Mouse (Mus musculus) cerebellum, adult 18-20 months (tissue): Measurements from ENCODE around the gene Alpi.
A peak's percentile ranks its signal among the peaks of the same experiment; 100 is the strongest.

ENCODE experiments used
- DNase-seq, 2 experiments: peaks; one replicate each; pipeline ENCODE4 v3.0.0; 2021

Alpi gene

GRCm38 (mm10) chr1:87101411-87101810 lies at the start of gene Alpi:
Alpi (minus strand) TSS chr1:87101606.
- DNase-seq, result no peak

DNA sequence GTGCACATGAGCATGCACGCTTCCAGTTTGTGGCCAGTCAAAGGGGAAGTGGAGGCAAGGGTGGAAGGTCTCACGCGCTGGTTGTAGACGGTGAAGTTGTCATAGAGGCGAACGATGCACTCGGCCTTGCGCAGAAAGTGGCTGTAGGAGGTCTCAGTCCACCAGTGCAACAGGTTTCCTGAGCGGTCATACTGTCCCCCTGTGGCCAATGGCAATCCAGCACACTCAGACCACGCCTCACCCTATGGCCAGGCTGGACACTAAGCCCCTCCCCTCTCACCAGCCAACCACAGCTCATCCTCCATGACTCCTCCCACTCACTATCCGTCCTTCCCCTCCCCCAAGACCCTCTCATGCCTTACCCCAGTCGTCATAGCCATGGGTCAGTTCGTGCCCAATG lies 48.0 kb upstream of the Alpi start:
- DNase-seq, result no peak

GRCm38 (mm10) chr1:87143141-87143540 lies 41.7 kb upstream of the Alpi start:
- no peak for DNase-seq

- DNase-seq, result no peak
These were observed 41.0 kb upstream of the Alpi start for GRCm38 (mm10) chr1:87142456-87142855.

DNA sequence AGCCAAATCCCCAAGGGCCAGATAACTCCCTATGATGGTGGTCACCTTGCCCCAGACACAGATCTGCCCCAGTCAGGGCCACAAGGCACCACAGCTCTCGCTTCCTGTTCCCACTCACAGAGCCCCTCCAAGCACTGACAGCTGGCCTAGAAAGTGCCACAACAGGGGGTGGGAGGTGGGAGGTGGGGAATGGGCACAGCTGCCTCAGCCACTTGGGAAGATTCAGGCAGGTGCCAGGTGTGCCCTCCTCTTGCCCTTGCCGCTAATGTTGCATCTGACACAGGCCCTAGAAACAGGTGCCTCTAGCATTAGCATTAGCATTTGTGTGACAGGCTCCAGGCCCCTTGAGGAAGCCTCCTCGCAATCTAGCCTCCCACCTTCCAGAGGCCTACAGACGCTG lies 40.1 kb upstream of the Alpi start:
- DNase-seq, result no peak

GRCm38 (mm10) chr1:87131803-87132202 lies 30.4 kb upstream of the Alpi start:
- DNase-seq, result no peak

GRCm38 (mm10) chr1:87127206-87128030 lies 26.0 kb upstream of the Alpi start:
- DNase-seq, result peak; percentile 10 to 12

DNA sequence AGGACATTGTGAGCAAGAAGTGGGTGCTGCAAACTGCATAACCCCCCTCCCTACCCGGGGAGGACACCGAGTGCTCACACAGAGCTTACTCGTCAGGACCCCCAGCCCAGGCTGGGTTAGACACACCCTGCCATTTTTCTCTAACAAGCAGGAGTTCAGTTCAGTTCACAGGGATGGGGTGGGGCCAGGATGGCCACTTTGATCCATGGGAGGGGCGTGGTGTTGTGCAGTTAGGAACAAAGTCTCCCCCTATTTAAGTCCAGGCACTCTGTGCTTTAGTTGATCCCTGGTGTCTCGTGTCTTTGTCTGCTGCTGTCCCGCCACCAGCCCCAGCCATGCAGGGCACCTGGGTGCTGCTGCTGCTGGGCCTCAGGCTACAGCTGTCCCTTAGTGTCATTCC lies 23.3 kb upstream of the Alpi start, which contains the start of gene Akp3:
TSS of gene Akp3 (plus strand) at position 301 of the 400 bp plus-strand sequence.
- DNase-seq, result no peak

DNA sequence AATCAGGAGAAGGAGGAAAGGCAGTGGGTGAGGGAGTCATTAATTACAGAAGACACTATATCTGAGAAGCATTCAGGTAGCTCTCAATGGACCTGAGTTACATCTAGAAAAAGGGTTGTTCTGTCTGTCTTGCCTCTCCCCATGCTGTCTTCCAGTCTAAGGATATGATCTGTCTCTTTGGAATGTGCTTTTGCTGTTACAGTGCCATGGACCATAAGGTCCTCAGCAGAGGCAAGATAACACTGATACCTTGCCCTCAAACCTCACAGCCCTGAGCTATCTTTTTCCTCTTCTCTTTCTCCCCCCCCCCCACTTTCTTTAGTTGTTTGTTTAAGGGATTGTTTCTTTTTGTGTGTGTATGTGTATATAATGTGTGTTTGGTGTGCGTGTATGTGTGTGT lies 13.4 kb upstream of the Alpi start:
- no peak for DNase-seq

GRCm38 (mm10) chr1:87111719-87112354 lies 10.4 kb upstream of the Alpi start:
- DNase-seq, result peak in 1 of 2 experiments; percentile 14

- DNase-seq, result no peak
These were observed 7.2 kb upstream of the Alpi start for GRCm38 (mm10) chr1:87108564-87108963.

- no peak for DNase-seq
These were observed 5.1 kb upstream of the Alpi start for GRCm38 (mm10) chr1:87106536-87106935.

- no peak for DNase-seq
These were observed 2.5 kb upstream of the Alpi start for GRCm38 (mm10) chr1:87103936-87104335.

DNA sequence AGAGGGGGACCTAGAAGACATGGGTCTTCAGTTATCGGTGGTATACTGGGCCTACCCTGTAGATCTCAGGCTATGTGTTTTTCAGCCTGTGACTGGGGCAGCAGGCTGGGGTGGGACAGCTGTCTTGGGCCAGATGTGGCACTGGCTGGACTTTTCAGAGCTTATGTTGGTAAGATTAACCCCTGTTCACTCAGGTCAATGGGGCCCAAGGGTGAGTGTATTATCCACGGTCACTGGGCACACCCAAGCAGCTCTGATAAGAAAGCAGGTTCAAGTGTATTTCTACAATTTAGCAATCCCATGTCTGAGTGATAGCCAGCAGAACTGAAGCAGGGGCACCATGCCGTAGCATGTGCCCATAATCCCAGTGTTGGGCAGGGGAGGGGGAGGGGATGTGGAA lies 708 bp upstream of the Alpi start:
- DNase-seq, result no peak

GRCm38 (mm10) chr1:87098358-87098975 lies 2.9 kb downstream of the Alpi start:
- peak; percentile 11 to 46 for DNase-seq

GRCm38 (mm10) chr1:87095642-87096041 lies 5.8 kb downstream of the Alpi start:
- DNase-seq, result no peak

DNA sequence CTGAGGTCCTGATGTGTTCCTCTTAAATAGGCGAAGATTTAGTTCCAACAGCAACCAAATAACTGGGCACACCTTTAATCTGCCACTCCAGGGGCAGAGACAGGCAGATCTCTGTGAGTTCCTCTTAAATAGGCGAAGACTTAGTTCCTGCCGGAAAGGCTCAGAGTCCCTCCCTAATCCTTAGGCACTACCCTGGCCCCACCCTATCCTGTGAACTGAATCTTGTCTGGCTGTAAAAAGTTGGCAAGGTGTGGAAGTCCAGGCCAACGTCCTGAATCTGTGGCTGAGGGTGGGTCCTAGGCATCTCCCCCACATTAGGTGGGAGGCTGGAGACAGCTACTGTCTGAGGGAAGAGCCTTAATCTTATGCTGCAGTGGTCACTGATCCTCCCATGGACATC lies 11.6 kb downstream of the Alpi start, which contains the start of gene Alppl2:
TSS of gene Alppl2 (minus strand) at position 101 of the 400 bp plus-strand sequence.
- no peak for DNase-seq

DNA sequence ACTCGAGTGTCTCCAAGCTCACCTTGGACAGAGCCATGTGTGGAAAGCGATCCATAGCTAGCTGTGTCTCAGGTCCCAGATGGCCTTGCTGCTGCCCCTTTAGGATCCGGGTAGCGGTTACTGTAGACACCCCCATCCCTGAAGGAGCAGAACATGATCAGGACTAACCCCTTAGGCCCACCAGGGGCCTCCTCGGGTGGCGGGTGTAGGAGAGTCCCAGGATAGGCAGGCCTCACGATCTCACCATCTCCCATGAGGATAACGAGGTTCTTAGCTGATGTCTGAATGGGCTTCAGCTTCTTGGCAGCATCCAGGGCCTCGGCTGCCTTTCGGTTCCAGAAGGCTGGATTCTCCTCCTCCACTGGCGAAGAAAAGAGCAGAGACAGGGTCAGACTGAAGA lies 12.2 kb downstream of the Alpi start:
- no peak for DNase-seq

DNA sequence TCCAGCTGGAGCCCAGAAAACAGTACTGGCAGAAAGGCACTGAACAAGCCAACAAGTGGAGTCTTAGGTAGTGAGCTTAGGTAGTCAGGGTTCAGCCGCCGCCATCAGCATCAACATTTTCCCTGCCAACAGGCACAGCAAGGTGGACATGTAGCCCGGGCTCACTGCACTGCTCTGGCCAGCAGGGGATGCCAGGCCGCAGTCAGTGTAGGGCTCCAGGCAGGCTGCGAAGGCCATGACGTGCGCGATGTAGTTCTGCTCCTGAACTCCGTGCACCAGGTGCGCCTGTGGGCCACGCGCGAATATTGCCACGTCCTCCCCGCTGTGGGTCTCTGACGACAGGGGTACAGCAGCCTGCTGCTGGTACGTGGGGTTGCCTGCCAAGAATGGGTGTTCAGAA lies 14.4 kb downstream of the Alpi start:
- no peak for DNase-seq

GRCm38 (mm10) chr1:87086196-87086595 lies 15.2 kb downstream of the Alpi start:
- no peak for DNase-seq

DNA sequence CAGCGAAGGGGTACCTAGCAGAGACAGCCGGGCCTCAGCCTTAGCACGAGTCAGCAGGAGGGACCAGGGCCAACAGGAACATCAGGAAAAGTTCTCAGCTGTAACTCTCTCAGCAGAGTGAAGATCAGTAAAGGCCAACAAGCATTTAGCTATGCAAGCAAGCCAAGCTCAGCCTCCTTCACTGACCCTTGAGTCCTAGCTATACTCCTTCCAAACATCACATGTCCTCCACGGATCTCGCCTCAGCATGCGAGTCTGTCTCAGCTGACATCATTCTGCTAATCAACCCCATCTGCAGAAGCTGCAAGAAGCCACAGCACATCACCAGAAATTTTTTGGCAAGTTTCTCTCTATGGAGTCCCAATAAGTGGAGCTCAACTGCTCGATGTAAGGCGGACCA lies 27.6 kb downstream of the Alpi start:
- no peak for DNase-seq

- peak in 1 of 2 experiments; percentile 15 for DNase-seq
These were observed 30.7 kb downstream of the Alpi start for GRCm38 (mm10) chr1:87070720-87071119.

DNA sequence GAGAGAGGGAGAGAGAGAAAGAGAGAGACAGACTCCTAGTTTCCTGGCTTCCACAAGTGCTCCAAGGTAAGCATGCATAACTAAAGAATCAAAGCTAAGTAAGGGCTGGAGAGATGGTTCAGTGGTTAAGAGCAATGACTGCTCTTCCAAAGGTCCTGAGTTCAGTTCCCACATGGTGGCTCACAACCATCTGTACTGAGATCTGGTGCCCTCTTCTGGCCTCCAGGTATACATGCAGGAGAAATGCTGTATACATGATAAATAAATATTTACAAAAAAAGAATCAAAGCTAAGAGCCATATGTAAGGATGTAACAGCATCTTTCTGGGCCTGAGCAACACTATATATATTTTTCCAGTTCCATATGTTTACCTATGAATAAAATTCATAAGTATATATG lies 40.5 kb downstream of the Alpi start:
- DNase-seq, result no peak
